Mouse (Mus musculus): ENCODE measurements around the gene Cpm.
"Not testable (repeated sequence)": the region's sequence is repeated elsewhere in the genome, so short reads cannot be mapped to it uniquely, and the experiment has no call there.

The Cpm gene

GRCm38 (mm10) chr10:117690770-117691296 lies 61.5 kb downstream of the Cpm start:
- DNase-seq = no peak

- no peak for DNase-seq
Measured at GRCm38 (mm10) chr10:117691389-117691968, 62.2 kb downstream of the Cpm start.

- no peak for DNase-seq
Measured at GRCm38 (mm10) chr10:117692173-117692572, 62.9 kb downstream of the Cpm start.

- DNase-seq = no peak
Measured at GRCm38 (mm10) chr10:117692953-117693352, 63.7 kb downstream of the Cpm start.

GRCm38 (mm10) chr10:117694255-117694953 lies 65.1 kb downstream of the Cpm start:
- no peak for DNase-seq

GRCm38 (mm10) chr10:117695027-117695426 lies 65.7 kb downstream of the Cpm start:
- DNase-seq = no peak

GRCm38 (mm10) chr10:117695605-117696004 lies 66.3 kb downstream of the Cpm start:
- no peak for DNase-seq

- no peak for DNase-seq
Measured at GRCm38 (mm10) chr10:117696021-117696826, 66.9 kb downstream of the Cpm start.

GRCm38 (mm10) chr10:117696827-117697560 lies 67.7 kb downstream of the Cpm start:
- no peak for DNase-seq

- DNase-seq = no peak
Measured at GRCm38 (mm10) chr10:117697561-117698115, 68.3 kb downstream of the Cpm start.

- DNase-seq = no peak
Measured at GRCm38 (mm10) chr10:117698313-117699138, 69.2 kb downstream of the Cpm start.

GRCm38 (mm10) chr10:117699914-117700313 lies 70.6 kb downstream of the Cpm start:
- no peak for DNase-seq

GRCm38 (mm10) chr10:117700450-117700849 lies 71.2 kb downstream of the Cpm start:
- no peak for DNase-seq

- DNase-seq = no peak
Measured at GRCm38 (mm10) chr10:117701034-117701829, 71.9 kb downstream of the Cpm start.

GRCm38 (mm10) chr10:117702024-117702833 lies 72.9 kb downstream of the Cpm start:
- no peak for DNase-seq

GRCm38 (mm10) chr10:117703506-117703905 lies 74.2 kb downstream of the Cpm start:
- DNase-seq = no peak

- not testable (repeated sequence) for DNase-seq
Measured at GRCm38 (mm10) chr10:117704314-117704963, 75.1 kb downstream of the Cpm start.

- no peak for DNase-seq
Measured at GRCm38 (mm10) chr10:117704964-117705335, 75.7 kb downstream of the Cpm start.

GRCm38 (mm10) chr10:117705806-117706205 lies 76.5 kb downstream of the Cpm start:
- DNase-seq = no peak
